Mouse (Mus musculus): ENCODE data around the gene Prkd2. TPM values are rescaled to one million over a fixed set of nuclear protein-coding genes. Genes with fewer than 3 reads are reported as not detected.

The Prkd2 gene
- total RNA-seq, 2 experiments from 2014 or later = 5.0 to 5.3 TPM

- peak; percentile 35 for DNase-seq
Measured at GRCm38 (mm10) chr7:16869497-16869896, 26.8 kb downstream of the Prkd2 start.

- no peak for DNase-seq
Measured at GRCm38 (mm10) chr7:16871600-16871999, 28.9 kb downstream of the Prkd2 start.

GRCm38 (mm10) chr7:16872478-16872877 lies 29.8 kb downstream of the Prkd2 start:
- DNase-seq = no peak

GRCm38 (mm10) chr7:16873392-16873791 lies 30.7 kb downstream of the Prkd2 start:
- no peak for DNase-seq

GRCm38 (mm10) chr7:16874190-16874589 lies 31.5 kb downstream of the Prkd2 start:
- peak; percentile 74 for DNase-seq

GRCm38 (mm10) chr7:16874756-16875309 lies 32.1 kb downstream of the Prkd2 start:
- DNase-seq = peak; percentile 99

- DNase-seq = no peak
Measured at GRCm38 (mm10) chr7:16875310-16875325, 32.4 kb downstream of the Prkd2 start, which contains the start of gene Dact3. Dact3 (plus strand) TSS chr7:16875317.

GRCm38 (mm10) chr7:16875326-16875725 lies 32.6 kb downstream of the Prkd2 start:
- DNase-seq = no peak

GRCm38 (mm10) chr7:16876006-16876405 lies 33.3 kb downstream of the Prkd2 start:
- DNase-seq = no peak

- peak; percentile 39 for DNase-seq
Measured at GRCm38 (mm10) chr7:16876608-16877007, 33.9 kb downstream of the Prkd2 start.

- no peak for DNase-seq
Measured at GRCm38 (mm10) chr7:16877717-16878116, 35.0 kb downstream of the Prkd2 start.

- peak; percentile 57 for DNase-seq
Measured at GRCm38 (mm10) chr7:16879796-16880547, 37.3 kb downstream of the Prkd2 start.

- no peak for DNase-seq
Measured at GRCm38 (mm10) chr7:16880615-16881014, 37.9 kb downstream of the Prkd2 start.

- no peak for DNase-seq
Measured at GRCm38 (mm10) chr7:16883162-16883561, 40.5 kb downstream of the Prkd2 start.

GRCm38 (mm10) chr7:16884334-16884733 lies 41.6 kb downstream of the Prkd2 start:
- no peak for DNase-seq

GRCm38 (mm10) chr7:16885271-16885776 lies 42.6 kb downstream of the Prkd2 start:
- DNase-seq = no peak

GRCm38 (mm10) chr7:16885905-16886304 lies 43.2 kb downstream of the Prkd2 start:
- DNase-seq = no peak

GRCm38 (mm10) chr7:16890536-16890935 lies 47.8 kb downstream of the Prkd2 start:
- DNase-seq = peak; percentile 59

GRCm38 (mm10) chr7:16890944-16891343 lies 48.2 kb downstream of the Prkd2 start:
- DNase-seq = peak; percentile 92

GRCm38 (mm10) chr7:16891641-16892351 lies 49.1 kb downstream of the Prkd2 start, which contains the start of gene Gng8:
Gng8 (plus strand) TSS chr7:16891786.
- peak; percentile 70 for DNase-seq

- no peak for DNase-seq
Measured at GRCm38 (mm10) chr7:16892352-16892730, 49.6 kb downstream of the Prkd2 start.

GRCm38 (mm10) chr7:16893612-16894011 lies 50.9 kb downstream of the Prkd2 start:
- peak; percentile 7 for DNase-seq

GRCm38 (mm10) chr7:16894279-16894678 lies 51.6 kb downstream of the Prkd2 start:
- DNase-seq = peak; percentile 6

GRCm38 (mm10) chr7:16895000-16895399 lies 52.3 kb downstream of the Prkd2 start:
- peak; percentile 71 for DNase-seq
